Mouse (Mus musculus): Measurements from ENCODE around the gene Exoc2.

Gene Exoc2

DNA sequence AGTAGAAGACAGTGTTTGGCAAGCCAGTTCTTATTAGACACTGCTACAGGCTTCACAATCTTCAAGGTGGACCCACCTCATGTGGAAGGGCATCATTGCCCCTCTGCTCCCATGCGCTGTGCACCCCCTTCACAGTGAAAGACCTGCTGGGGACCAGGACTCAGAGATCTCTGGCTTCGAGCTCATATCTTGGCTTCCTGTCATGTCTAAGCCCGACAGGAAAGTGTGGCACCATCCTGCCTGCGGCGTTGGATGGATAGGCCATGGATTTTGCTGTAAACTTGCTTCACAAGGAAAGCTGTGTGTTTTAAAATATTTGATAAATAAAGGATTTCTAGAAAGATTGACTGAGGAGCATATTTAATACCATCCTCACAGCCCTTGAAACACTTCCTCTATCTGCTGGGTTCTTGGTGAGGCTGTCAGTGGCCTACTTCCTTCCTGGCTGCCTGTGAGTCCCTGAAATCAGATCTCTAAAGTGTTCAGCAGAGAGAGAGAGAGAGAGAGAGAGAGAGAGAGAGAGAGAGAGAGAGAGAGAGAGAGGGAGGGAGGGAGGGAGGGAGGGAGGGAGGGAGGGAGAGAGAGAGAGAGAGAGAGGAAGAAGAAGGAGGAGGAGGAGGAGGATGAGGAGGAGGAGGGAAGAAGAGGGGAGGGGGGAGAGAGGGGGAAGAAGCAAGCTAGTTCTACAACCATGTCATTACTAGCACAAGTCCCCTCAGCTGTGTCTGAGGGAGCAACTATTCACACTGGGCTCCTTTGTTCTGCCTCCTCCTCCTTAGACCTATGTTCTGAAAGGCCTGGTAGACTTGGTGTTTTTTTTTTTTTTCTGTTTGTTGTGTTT is 207.0 kb downstream of the Exoc2 start:
- no peak for DNase-seq

- no peak for DNase-seq
Measured at GRCm38 (mm10) chr13:30765906-30766305, 208.0 kb downstream of the Exoc2 start.

- no peak for DNase-seq
Measured at GRCm38 (mm10) chr13:30764014-30764740, 209.7 kb downstream of the Exoc2 start.
